ENCODE assay signal across 25 mouse cellular contexts in the genomic region with DNA sequence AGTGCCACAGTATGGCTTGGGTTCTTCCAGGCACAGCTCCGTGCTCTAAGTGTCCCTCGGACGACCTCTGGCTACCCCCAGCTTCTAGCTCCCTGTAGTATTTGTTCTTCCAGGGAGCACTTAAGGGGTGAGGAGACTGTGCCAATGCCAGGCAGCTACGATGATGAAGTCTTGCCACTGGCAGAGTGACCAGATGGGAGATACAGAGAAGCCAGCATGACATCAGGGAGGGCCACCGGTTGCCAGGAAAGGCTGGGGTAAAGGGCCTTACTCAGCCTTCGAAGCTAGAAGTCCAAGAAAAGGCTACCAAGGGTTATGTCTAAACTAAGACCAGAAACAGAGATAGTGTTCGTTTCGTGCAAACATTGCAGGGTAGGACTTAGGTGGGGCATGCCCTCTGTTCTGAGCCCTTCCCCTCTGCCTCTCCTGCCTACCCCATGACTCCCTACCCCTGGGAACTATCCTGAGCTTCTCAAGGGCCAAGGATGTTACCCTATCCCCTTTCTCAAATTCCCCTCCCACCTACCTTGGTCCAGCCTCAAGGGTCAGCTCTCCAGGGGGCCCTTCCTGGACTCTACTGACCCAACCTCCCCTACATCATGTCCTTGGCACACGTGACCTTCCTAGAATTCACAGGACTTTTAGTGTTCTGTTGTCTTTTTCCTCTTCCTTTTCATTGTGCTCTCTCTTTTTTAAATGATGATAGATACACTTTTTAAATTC. TPM values are rescaled to one million over a fixed set of nuclear protein-coding genes. Genes with fewer than 3 reads are reported as not detected.
DNase-seq lines count a peak whose midpoint lies in the region; ATAC-seq and TF ChIP-seq lines count a peak whose summit lies in the region.
"Had no signal": no experiment of that assay in that cellular context is flagged by ENCODE, and none has a peak within 500 bp of the region (broad histone marks: within the 10 kb centered on the region; RNA-seq: fewer than 3 reads in every experiment).

No protein-coding gene starts in this region.

- DNase-seq in adrenal gland, adult 2 months: peak; percentile 17
- no peak for DNase-seq in adrenal gland, postnatal 4 days (ENCODE audit: low spot score in 2 of 2)
- DNase-seq in kidney, adult 2 months: peak; percentile 63
- DNase-seq in thymus, adult 2 months: no peak
- DNase-seq in thymus, postnatal 14 days: no peak
- no peak for DNase-seq in liver, embryonic 11.5 days (ENCODE audit: low spot score)
- DNase-seq: gastrocnemius, adult 2 months; right cerebral cortex, postnatal 4 days; thymus, adult 18-20 months had no signal

- H3K36me3 ChIP-seq in kidney, adult 2 months (ENCODE audit: control insufficient read depth, insufficient read depth, low read length): no peaks in the 10 kb centered on the region
- H3K36me3 ChIP-seq in kidney, embryonic 16.5 days (ENCODE audit: insufficient read depth, low read length): no peaks in the 10 kb centered on the region
- no peaks in the 10 kb centered on the region for H3K36me3 ChIP-seq in thymus, adult 2 months (ENCODE audit: control insufficient read depth, insufficient read depth, low read length)
- peaks cover 15% of the 10 kb centered on the region; the same call in 1 of the 2 replicates for H3K36me3 ChIP-seq in small intestine, adult 2 months (ENCODE audit: control insufficient read depth, insufficient read depth, low read length)
- H3K36me3 ChIP-seq in liver, embryonic 11.5 days (ENCODE audit: control insufficient read depth, insufficient read depth, low read length): no peaks in the 10 kb centered on the region
- H3K36me3 ChIP-seq: embryonic facial prominence, embryonic 15.5 days; forebrain, embryonic 10.5 days; heart, embryonic 10.5 days; liver, embryonic 15.5 days; midbrain, embryonic 10.5 days; neural tube, embryonic 12.5 days had no signal

- peak overlapping the region; percentile 58; the same call in 1 of the 2 replicates for H3K27ac ChIP-seq in kidney, adult 2 months (ENCODE audit: insufficient read depth, low read depth, low read length)
- H3K27ac ChIP-seq in kidney, embryonic 16.5 days (ENCODE audit: low read length): no peak overlapping the region
- peak overlapping the region; percentile 100 for H3K27ac ChIP-seq in thymus, adult 2 months (ENCODE audit: control insufficient read depth, insufficient read depth, low read length)
- H3K27ac ChIP-seq in small intestine, adult 2 months (ENCODE audit: insufficient read depth, low read depth, low read length): peak overlapping the region; percentile 68
- no peak overlapping the region for H3K27ac ChIP-seq in liver, embryonic 11.5 days (ENCODE audit: low read depth, low read length)
- H3K27ac ChIP-seq: embryonic facial prominence, embryonic 15.5 days; forebrain, embryonic 10.5 days; gastrocnemius, adult 2 months; heart, embryonic 10.5 days; liver, embryonic 15.5 days; macrophage; midbrain, embryonic 10.5 days; neural tube, embryonic 12.5 days had no signal

- no peak overlapping the region for H3K9ac ChIP-seq in kidney, embryonic 16.5 days (replicated peaks; ENCODE audit: low read length)
- no peak overlapping the region for H3K9ac ChIP-seq in liver, embryonic 11.5 days (ENCODE audit: low read depth, low read length)
- H3K9ac ChIP-seq: embryonic facial prominence, embryonic 15.5 days; liver, embryonic 15.5 days; neural tube, embryonic 12.5 days had no signal

- no peak for ATAC-seq in kidney, embryonic 16.5 days (ENCODE audit: low FRiP score, low TSS enrichment)
- ATAC-seq in liver, embryonic 11.5 days (replicated peaks; ENCODE audit: low FRiP score): no peak
- ATAC-seq: inflammation-experienced regulatory T-cells, adult 6 months had no signal

- H3K9me3 ChIP-seq in kidney, embryonic 16.5 days (ENCODE audit: low read length): no peaks in the 10 kb centered on the region
- H3K9me3 ChIP-seq in liver, embryonic 11.5 days (ENCODE audit: control insufficient read depth, low read length): no peaks in the 10 kb centered on the region
- H3K9me3 ChIP-seq: embryonic facial prominence, embryonic 15.5 days; forebrain, embryonic 10.5 days; heart, embryonic 10.5 days; liver, embryonic 15.5 days; midbrain, embryonic 10.5 days; neural tube, embryonic 12.5 days had no signal

- H3K4me1 ChIP-seq in kidney, adult 2 months (ENCODE audit: control insufficient read depth, insufficient read depth, low read length): no peaks in the 10 kb centered on the region; the same call in 1 of the 2 replicates
- H3K4me1 ChIP-seq in kidney, embryonic 16.5 days (ENCODE audit: insufficient read depth, low read length): no peaks in the 10 kb centered on the region
- H3K4me1 ChIP-seq in thymus, adult 2 months (replicated peaks; ENCODE audit: control insufficient read depth, insufficient read depth, low read length): peaks cover 71% of the 10 kb centered on the region
- peaks cover 10% of the 10 kb centered on the region; the same call in 1 of the 2 replicates for H3K4me1 ChIP-seq in small intestine, adult 2 months (ENCODE audit: control insufficient read depth, insufficient read depth, insufficient read length, low read length)
- no peaks in the 10 kb centered on the region for H3K4me1 ChIP-seq in liver, embryonic 11.5 days (replicated peaks; ENCODE audit: control insufficient read depth, insufficient read depth, low read length)
- H3K4me1 ChIP-seq: embryonic facial prominence, embryonic 15.5 days; forebrain, embryonic 10.5 days; liver, embryonic 15.5 days; midbrain, embryonic 10.5 days; neural tube, embryonic 12.5 days had no signal

- no peak for TF ChIP-seq CTCF in kidney, adult 2 months (conservative IDR thresholded peaks at IDR 0.05; ENCODE audit: insufficient read depth, insufficient read length, low read depth, low read length)
- no peak for TF ChIP-seq CTCF in thymus, adult 2 months (IDR thresholded peaks at IDR 0.05; ENCODE audit: borderline replicate concordance, control insufficient read depth, extremely low read depth, insufficient read depth, low read length, poor library complexity)
- TF ChIP-seq CTCF in small intestine, adult 2 months (IDR thresholded peaks at IDR 0.05; ENCODE audit: extremely low read depth, insufficient read length, insufficient replicate concordance, low read depth, low read length): no peak

- WGBS in kidney, adult 2 months: 72% methylated on average over 9 of the region's 9 CpGs
- 82% methylated on average over 9 of the region's 9 CpGs for WGBS in kidney, embryonic 16.5 days
- 95% methylated on average over 9 of the region's 9 CpGs for WGBS in thymus, adult 2 months
- 61% methylated on average over 9 of the region's 9 CpGs for WGBS in small intestine, adult 2 months
- WGBS in liver, embryonic 11.5 days: 73% methylated on average over 9 of the region's 9 CpGs

- H3K27me3 ChIP-seq in kidney, adult 2 months (replicated peaks; ENCODE audit: control insufficient read depth, insufficient read depth, low read length): no peaks in the 10 kb centered on the region
- no peaks in the 10 kb centered on the region for H3K27me3 ChIP-seq in kidney, embryonic 16.5 days (ENCODE audit: insufficient read depth, low read length)
- no peaks in the 10 kb centered on the region for H3K27me3 ChIP-seq in thymus, adult 2 months (ENCODE audit: control insufficient read depth, insufficient read depth, low read length)
- no peaks in the 10 kb centered on the region for H3K27me3 ChIP-seq in small intestine, adult 2 months (ENCODE audit: control insufficient read depth, insufficient read depth, low read length)
- no peaks in the 10 kb centered on the region for H3K27me3 ChIP-seq in liver, embryonic 11.5 days (replicated peaks; ENCODE audit: control insufficient read depth, insufficient read depth, low read length)
- H3K27me3 ChIP-seq: embryonic facial prominence, embryonic 15.5 days; liver, embryonic 15.5 days; neural tube, embryonic 12.5 days had no signal

- H3K4me3 ChIP-seq in kidney, adult 2 months (ENCODE audit: insufficient read depth, low read depth, low read length): no peak overlapping the region
- H3K4me3 ChIP-seq in kidney, embryonic 16.5 days (ENCODE audit: low read length): no peak overlapping the region
- no peak overlapping the region for H3K4me3 ChIP-seq in thymus, adult 2 months (ENCODE audit: control insufficient read depth, insufficient read depth, low read length)
- H3K4me3 ChIP-seq in small intestine, adult 2 months (ENCODE audit: low read depth, low read length): no peak overlapping the region
- H3K4me3 ChIP-seq in liver, embryonic 11.5 days (ENCODE audit: low read depth, low read length): no peak overlapping the region
- H3K4me3 ChIP-seq: embryonic facial prominence, embryonic 15.5 days; forebrain, embryonic 10.5 days; gastrocnemius, adult 2 months; heart, embryonic 10.5 days; liver, embryonic 15.5 days; midbrain, embryonic 10.5 days; neural tube, embryonic 12.5 days had no signal

- no peak for TF ChIP-seq POLR2A in kidney, adult 2 months (IDR thresholded peaks at IDR 0.05; ENCODE audit: low read depth, low read length)
- no peak for TF ChIP-seq POLR2A in thymus, adult 2 months (IDR thresholded peaks at IDR 0.05; ENCODE audit: control insufficient read depth, extremely low read depth, insufficient read depth, low read length, poor library complexity)
- TF ChIP-seq POLR2A in small intestine, adult 2 months (IDR thresholded peaks at IDR 0.05; ENCODE audit: low read depth, low read length): no peak

- H3K4me2 ChIP-seq in kidney, embryonic 16.5 days (replicated peaks; ENCODE audit: low read depth, low read length): no peak overlapping the region
- H3K4me2 ChIP-seq in liver, embryonic 11.5 days: no peak overlapping the region
- H3K4me2 ChIP-seq: embryonic facial prominence, embryonic 15.5 days; liver, embryonic 15.5 days; neural tube, embryonic 12.5 days had no signal

RNA-seq across cellular contexts. Expression of a gene that starts 3.3 kb away (rescaled TPM):
- under 1 TPM; 0.20 to 0.48 TPM for total RNA-seq in adrenal gland, adult 2 months (2021)
- 0.09 and 0.17 TPM in 2 replicates for polyA plus RNA-seq in adrenal gland, adult 2 months (2012; rRNA removed)
- 1 to 10 TPM in 1 of 2 experiments, under 1 TPM in 1; 0.37 to 2.9 TPM for total RNA-seq in adrenal gland, postnatal 4 days (2021)
- polyA plus RNA-seq in kidney, adult 2 months (2012; rRNA removed): 884 and 1,011 TPM in 2 replicates
- polyA plus RNA-seq in kidney, embryonic 16.5 days (2015; fragmentation: Nextera tagmentation; extraction: Ambion mirVana): 2.1 and 2.3 TPM in 2 replicates
- polyA plus RNA-seq in thymus, adult 2 months (2012; rRNA removed): 18.6 and 40.6 TPM in 2 replicates
- 246 and 934 TPM in 2 replicates for polyA plus RNA-seq in small intestine, adult 2 months (2012; rRNA removed)
- 0.47 and 0.84 TPM in 2 replicates for polyA plus RNA-seq in liver, embryonic 11.5 days (2014; fragmentation: Nextera tagmentation; extraction: Ambion mirVana)
- total RNA-seq: gastrocnemius, adult 2 months had no signal
- polyA plus RNA-seq: heart, postnatal 0 days; hindbrain, embryonic 11.5 days; inflammation-experienced regulatory T-cells, adult 6 months; limb, embryonic 14.5 days; lung, embryonic 16.5 days had no signal

RNA-seq across cellular contexts. Expression of a gene that starts 23.5 kb away (rescaled TPM):
- not detected for total RNA-seq in adrenal gland, adult 2 months (2021)
- not detected in 2 replicates for polyA plus RNA-seq in adrenal gland, adult 2 months (2012; rRNA removed)
- 10 to 100 TPM in 1 of 2 experiments, under 1 TPM in 1; 0.45 to 11.0 TPM for total RNA-seq in adrenal gland, postnatal 4 days (2021)
- polyA plus RNA-seq in kidney, adult 2 months (2012; rRNA removed): 438 and 863 TPM in 2 replicates
- polyA plus RNA-seq in kidney, embryonic 16.5 days (2015; fragmentation: Nextera tagmentation; extraction: Ambion mirVana): 34.6 and 38.4 TPM in 2 replicates
- 0.15 and 0.26 TPM in 2 replicates for polyA plus RNA-seq in thymus, adult 2 months (2012; rRNA removed)
- polyA plus RNA-seq in small intestine, adult 2 months (2012; rRNA removed): 0.19 and 0.81 TPM in 2 replicates
- polyA plus RNA-seq in liver, embryonic 11.5 days (2014; fragmentation: Nextera tagmentation; extraction: Ambion mirVana): not detected in 2 replicates
- total RNA-seq: gastrocnemius, adult 2 months; layer of hippocampus, postnatal 25 days; left cerebral cortex, postnatal 14 days had no signal
- polyA plus RNA-seq: embryonic facial prominence, embryonic 15.5 days; forebrain, embryonic 10.5 days; heart, embryonic 10.5 days; heart, postnatal 0 days; hindbrain, embryonic 11.5 days; inflammation-experienced regulatory T-cells, adult 6 months; liver, embryonic 15.5 days; lung, embryonic 16.5 days; macrophage; midbrain, embryonic 10.5 days; neural tube, embryonic 12.5 days had no signal

RNA-seq across cellular contexts. Expression of a gene that starts 31.6 kb away (rescaled TPM):
- total RNA-seq in adrenal gland, adult 2 months (2021): 10 to 100 TPM; 29.3 to 49.3 TPM
- 50.5 and 57.0 TPM in 2 replicates for polyA plus RNA-seq in adrenal gland, adult 2 months (2012; rRNA removed)
- 10 to 100 TPM; 43.2 to 44.1 TPM for total RNA-seq in adrenal gland, postnatal 4 days (2021)
- 104 and 109 TPM in 2 replicates for polyA plus RNA-seq in kidney, adult 2 months (2012; rRNA removed)
- 27.0 and 28.1 TPM in 2 replicates for polyA plus RNA-seq in kidney, embryonic 16.5 days (2015; fragmentation: Nextera tagmentation; extraction: Ambion mirVana)
- 144 and 156 TPM in 2 replicates for polyA plus RNA-seq in thymus, adult 2 months (2012; rRNA removed)
- 74.3 and 147 TPM in 2 replicates for polyA plus RNA-seq in small intestine, adult 2 months (2012; rRNA removed)
- 20.4 and 21.0 TPM in 2 replicates for polyA plus RNA-seq in liver, embryonic 11.5 days (2014; fragmentation: Nextera tagmentation; extraction: Ambion mirVana)

Comparison
In these comparisons a context has a peak if more than half of its experiments do, and no peak if none do; other contexts are left out.
1. DNase-seq: peak in adrenal gland, adult 2 months (single experiment) and kidney, adult 2 months (single experiment); none in adrenal gland, postnatal 4 days (0 of 2), thymus, adult 2 months (single experiment), thymus, postnatal 14 days (single experiment) and liver, embryonic 11.5 days (single experiment).
2. H3K27ac ChIP-seq: peak in kidney, adult 2 months (single experiment), thymus, adult 2 months (single experiment) and small intestine, adult 2 months (single experiment); none in kidney, embryonic 16.5 days (single experiment) and liver, embryonic 11.5 days (single experiment).
3. RNA of a gene that starts 23.5 kb away (polyA plus RNA-seq): 438 to 863 TPM in kidney, adult 2 months and 34.6 to 38.4 TPM in kidney, embryonic 16.5 days; 0.19 to 0.81 TPM in small intestine, adult 2 months, 0.15 to 0.26 TPM in thymus, adult 2 months, not detected in adrenal gland, adult 2 months and not detected in liver, embryonic 11.5 days; every median in the first group is over 10 times any median in the second.